Mouse (Mus musculus) small intestine, adult 2 months (tissue): ENCODE data around the gene Cps1.

Source experiments
- CTCF ChIP-seq: fragments of 200-500 bp; IDR thresholded peaks from 2 replicates; pipeline ENCODE4 v1.5.1; 2012; ENCODE audit warnings: low read depth, mild to moderate bottlenecking, control low read depth, inconsistent platforms, low read length, moderate library complexity, mixed read lengths; ENCODE audit not compliant: insufficient replicate concordance, insufficient read length; ENCODE audit errors: extremely low read depth
- POLR2A ChIP-seq: fragments of 200-500 bp; IDR thresholded peaks from 2 replicates; pipeline ENCODE4 v1.6.1; 2012; ENCODE audit warnings: low read depth, mild to moderate bottlenecking, control low read depth, inconsistent platforms, low read length, moderate library complexity

- TF ChIP-seq CTCF (no peak), POLR2A (no peak)
These were observed 100.8 kb downstream of the Cps1 start for GRCm38 (mm10) chr1:67223666-67224065.
